Mouse (Mus musculus): Measurements from ENCODE around the gene Calml4. TPM values are rescaled to one million over a fixed set of nuclear protein-coding genes. Genes with fewer than 3 reads are reported as not detected.
"Not testable (repeated sequence)": the region's sequence is repeated elsewhere in the genome, so short reads cannot be mapped to it uniquely, and the experiment has no call there.

The Calml4 gene
- polyA plus RNA-seq, 1 experiment from 2014 or later, result 0.67 TPM

DNA sequence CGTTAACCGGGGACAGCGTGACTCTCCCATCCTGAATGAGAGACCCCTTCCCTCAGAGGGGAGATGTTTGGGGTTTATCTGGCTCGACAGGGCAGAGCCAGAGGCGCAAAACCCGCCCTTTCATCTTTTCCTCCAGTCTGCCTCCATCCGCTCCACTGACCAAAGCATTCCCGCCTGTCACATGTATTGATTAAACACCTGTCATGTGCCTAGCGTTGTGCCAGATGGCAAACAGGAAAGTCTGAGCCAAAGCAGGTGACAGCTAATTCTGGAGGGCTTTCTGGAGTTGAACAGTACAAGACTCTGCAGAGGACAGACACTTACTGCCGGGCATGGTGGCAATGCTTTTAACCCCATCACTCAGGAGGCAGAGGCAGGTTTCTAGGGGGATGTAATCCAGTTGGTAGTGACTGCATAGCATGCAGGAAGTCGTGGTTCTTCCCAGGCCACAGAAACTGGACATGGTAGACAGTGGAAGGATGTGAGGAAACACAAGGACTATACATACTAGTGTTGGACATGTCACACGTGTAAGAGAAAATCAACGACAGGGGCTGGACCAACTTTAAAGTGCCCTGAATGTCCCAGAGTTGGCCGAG is 18.6 kb upstream of the Calml4 start:
- WGBS, result 19% methylated on average over 14 of the region's 14 CpGs

GRCm38 (mm10) chr9:62843356-62844024 is 14.4 kb upstream of the Calml4 start:
- Histone ChIP-seq H3K4me3 (no peak overlapping the region), H3K9me3 (no peaks in the 10 kb centered on the region), H3K27me3 (replicated peaks; ENCODE audit: low read depth, poor library complexity, severe bottlenecking) (no peaks in the 10 kb centered on the region), H3K4me1 (peaks cover 36% of the 10 kb centered on the region), H3K36me3 (replicated peaks) (peaks cover 16% of the 10 kb centered on the region; the same call in 1 of the 2 replicates), H3K27ac (replicated peaks) (no peak overlapping the region)
- WGBS, result 80% methylated on average over 10 of the region's 10 CpGs
- no peak for DNase-seq (ENCODE audit: low spot score)

More for the DNA sequence above, 18.6 kb upstream of the Calml4 start:
- Histone ChIP-seq H3K4me3 (peak overlapping the region; percentile 68), H3K9me3 (no peaks in the 10 kb centered on the region), H3K36me3 (replicated peaks) (peaks cover 8% of the 10 kb centered on the region; the same call in 1 of the 2 replicates), H3K27ac (replicated peaks) (peak overlapping the region; percentile 91), H3K27me3 (replicated peaks; ENCODE audit: low read depth, poor library complexity, severe bottlenecking) (no peaks in the 10 kb centered on the region), H3K4me1 (peaks cover 46% of the 10 kb centered on the region)
- DNase-seq (ENCODE audit: low spot score), result no peak

- no peak for DNase-seq (ENCODE audit: low spot score)
- Histone ChIP-seq H3K9me3 (no peaks in the 10 kb centered on the region), H3K4me3 (no peak overlapping the region), H3K27me3 (replicated peaks; ENCODE audit: low read depth, poor library complexity, severe bottlenecking) (no peaks in the 10 kb centered on the region), H3K4me1 (peaks cover 29% of the 10 kb centered on the region), H3K27ac (replicated peaks) (no peak overlapping the region), H3K36me3 (replicated peaks) (peaks cover 16% of the 10 kb centered on the region; the same call in 1 of the 2 replicates)
- WGBS, result 94% methylated on average over 5 of the region's 5 CpGs
Observed at GRCm38 (mm10) chr9:62844461-62844860, 13.4 kb upstream of the Calml4 start.

GRCm38 (mm10) chr9:62847694-62848093 is 10.2 kb upstream of the Calml4 start:
- Histone ChIP-seq H3K27ac (replicated peaks) (peak overlapping the region; percentile 19; the same call in 1 of the 2 replicates), H3K27me3 (replicated peaks; ENCODE audit: low read depth, poor library complexity, severe bottlenecking) (no peaks in the 10 kb centered on the region), H3K4me1 (peaks cover 24% of the 10 kb centered on the region), H3K9me3 (no peaks in the 10 kb centered on the region), H3K4me3 (no peak overlapping the region), H3K36me3 (replicated peaks) (peaks cover 15% of the 10 kb centered on the region; the same call in 1 of the 2 replicates)
- 8% methylated on average over 3 of the region's 3 CpGs for WGBS
- DNase-seq (ENCODE audit: low spot score), result peak; percentile 89

- no peaks in the 10 kb centered on the region for H3K27me3 ChIP-seq (replicated peaks; ENCODE audit: low read depth, poor library complexity, severe bottlenecking)
- 0 out of 2 replicates have a peak overlapping the region, but pooled peaks have one; percentile 32 for H3K27ac ChIP-seq (replicated peaks)
- H3K4me1 ChIP-seq, result peaks cover 24% of the 10 kb centered on the region
- H3K36me3 ChIP-seq (replicated peaks), result peaks cover 15% of the 10 kb centered on the region; the same call in 1 of the 2 replicates
- no peak for DNase-seq (ENCODE audit: low spot score)
- no peaks in the 10 kb centered on the region for H3K9me3 ChIP-seq
- no peak overlapping the region for H3K4me3 ChIP-seq
- WGBS, result 85% methylated on average over 3 of the region's 3 CpGs
Observed at GRCm38 (mm10) chr9:62848641-62849040, 9.2 kb upstream of the Calml4 start.

DNA sequence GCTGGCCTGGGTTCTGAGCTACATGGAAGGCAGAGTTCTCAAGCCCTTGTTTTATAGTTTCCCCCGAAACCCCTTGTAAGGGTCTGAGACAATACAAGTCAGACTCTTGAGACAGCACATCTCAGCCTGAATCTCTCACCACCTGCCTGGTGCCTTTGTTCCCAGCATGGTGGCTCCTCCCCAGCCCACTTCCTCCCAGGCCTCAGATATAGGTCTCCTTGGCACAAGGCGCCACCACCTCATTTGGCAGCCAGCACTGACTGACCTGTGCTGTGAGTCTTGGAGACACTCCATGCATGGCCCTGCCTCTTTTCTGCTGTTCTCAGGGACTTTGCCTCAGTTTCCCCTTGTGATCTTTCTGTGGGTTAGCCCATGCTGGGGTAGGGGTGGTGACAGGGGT is 6.3 kb upstream of the Calml4 start:
- H3K27ac ChIP-seq (replicated peaks), result no peak overlapping the region
- DNase-seq (ENCODE audit: low spot score), result no peak
- no peaks in the 10 kb centered on the region for H3K27me3 ChIP-seq (replicated peaks; ENCODE audit: low read depth, poor library complexity, severe bottlenecking)
- H3K36me3 ChIP-seq (replicated peaks), result peaks cover 12% of the 10 kb centered on the region; the same call in 1 of the 2 replicates
- H3K9me3 ChIP-seq, result no peaks in the 10 kb centered on the region
- 80% methylated on average over 2 of the region's 2 CpGs for WGBS
- no peak overlapping the region for H3K4me3 ChIP-seq
- H3K4me1 ChIP-seq, result peaks cover 24% of the 10 kb centered on the region

DNA sequence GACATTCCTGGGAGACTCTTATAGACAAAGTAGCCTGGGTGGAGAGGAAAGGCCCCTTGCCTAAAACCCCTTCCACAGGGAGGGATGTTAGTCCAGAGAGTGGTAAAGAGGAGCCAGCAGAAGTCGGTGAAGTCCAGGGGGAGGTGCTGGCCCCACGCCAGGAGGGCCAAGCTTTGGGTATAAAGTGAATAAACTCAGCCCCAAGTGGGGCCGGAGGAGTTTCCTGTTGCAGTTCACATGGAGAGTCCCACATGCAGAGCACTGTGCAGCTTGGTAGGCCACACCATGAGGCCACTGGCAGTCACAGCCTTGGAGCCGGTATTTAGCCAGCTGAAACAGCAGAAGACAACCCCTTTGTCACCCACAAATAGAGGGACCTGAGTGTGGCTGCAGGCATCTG is 3.4 kb upstream of the Calml4 start:
- no peak overlapping the region for H3K27ac ChIP-seq (replicated peaks)
- peaks cover 6% of the 10 kb centered on the region; the same call in 1 of the 2 replicates for H3K36me3 ChIP-seq (replicated peaks)
- no peaks in the 10 kb centered on the region for H3K9me3 ChIP-seq
- no peak overlapping the region for H3K4me3 ChIP-seq
- H3K4me1 ChIP-seq, result peaks cover 37% of the 10 kb centered on the region
- DNase-seq (ENCODE audit: low spot score), result no peak
- peaks cover 1% of the 10 kb centered on the region; the same call in 1 of the 2 replicates for H3K27me3 ChIP-seq (replicated peaks; ENCODE audit: low read depth, poor library complexity, severe bottlenecking)
- WGBS, result 74% methylated on average over 4 of the region's 4 CpGs

DNA sequence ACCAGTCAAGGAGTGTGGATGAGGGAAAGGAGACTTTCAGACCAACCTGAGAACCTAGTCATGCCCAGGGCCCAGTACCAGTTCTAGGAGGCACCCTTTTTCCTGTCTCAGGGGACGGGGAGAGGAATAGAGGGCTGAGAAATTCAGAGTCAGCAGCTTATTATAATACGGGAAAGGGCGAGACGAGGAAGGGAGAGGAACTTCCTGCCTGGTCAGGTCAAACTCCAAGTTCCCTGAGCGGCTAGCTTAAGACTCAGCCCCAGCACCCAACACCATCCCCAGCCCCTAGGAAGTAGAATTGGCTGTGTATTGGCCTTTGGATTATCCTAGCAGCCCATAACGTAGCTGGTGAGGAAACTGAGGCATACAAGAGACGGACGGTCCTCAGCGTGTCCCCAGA is 664 bp upstream of the Calml4 start:
- Histone ChIP-seq H3K4me3 (no peak overlapping the region), H3K9me3 (no peaks in the 10 kb centered on the region), H3K36me3 (replicated peaks) (no peaks in the 10 kb centered on the region), H3K4me1 (peaks cover 31% of the 10 kb centered on the region), H3K27ac (replicated peaks) (no peak overlapping the region), H3K27me3 (replicated peaks; ENCODE audit: low read depth, poor library complexity, severe bottlenecking) (peaks cover 5% of the 10 kb centered on the region; the same call in 1 of the 2 replicates)
- WGBS, result 78% methylated on average over 9 of the region's 9 CpGs
- DNase-seq (ENCODE audit: low spot score), result no peak

GRCm38 (mm10) chr9:62858266-62859019 is 563 bp downstream of the Calml4 start:
- Histone ChIP-seq H3K36me3 (replicated peaks) (no peaks in the 10 kb centered on the region), H3K4me1 (peaks cover 29% of the 10 kb centered on the region), H3K9me3 (no peaks in the 10 kb centered on the region), H3K27me3 (replicated peaks; ENCODE audit: low read depth, poor library complexity, severe bottlenecking) (peaks cover 5% of the 10 kb centered on the region; the same call in 1 of the 2 replicates), H3K4me3 (no peak overlapping the region), H3K27ac (replicated peaks) (peak overlapping the region; percentile 3; the same call in 1 of the 2 replicates)
- 43% methylated on average over 8 of the region's 8 CpGs for WGBS
- DNase-seq (ENCODE audit: low spot score), result peak; percentile 31

DNA sequence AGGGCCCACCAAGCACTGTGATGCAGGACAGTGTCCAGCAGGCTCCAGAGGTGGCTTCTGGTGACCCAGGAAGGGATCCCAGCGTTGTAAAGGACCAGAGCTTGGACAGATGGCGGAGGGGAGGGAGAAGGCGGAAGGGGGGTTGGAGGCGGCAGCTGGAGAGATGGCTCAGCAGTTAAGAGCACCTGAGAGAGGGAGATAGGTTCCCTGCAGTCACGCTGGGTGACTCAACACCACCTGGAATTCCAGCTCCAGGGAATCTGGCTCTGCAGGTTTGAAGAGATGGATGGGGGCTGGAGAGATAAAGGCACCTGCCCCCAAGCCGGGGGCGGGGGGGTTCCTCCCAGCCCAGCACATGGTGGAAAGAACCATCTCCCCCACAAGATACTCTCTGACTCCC is 2.2 kb downstream of the Calml4 start:
- not testable (repeated sequence) for H3K4me3 ChIP-seq; H3K27me3 ChIP-seq (replicated peaks; ENCODE audit: low read depth, poor library complexity, severe bottlenecking); H3K36me3 ChIP-seq (replicated peaks); H3K27ac ChIP-seq (replicated peaks); DNase-seq (ENCODE audit: low spot score); H3K9me3 ChIP-seq
- 57% methylated on average over 7 of the region's 7 CpGs for WGBS
- peaks cover 29% of the 10 kb centered on the region for H3K4me1 ChIP-seq

DNA sequence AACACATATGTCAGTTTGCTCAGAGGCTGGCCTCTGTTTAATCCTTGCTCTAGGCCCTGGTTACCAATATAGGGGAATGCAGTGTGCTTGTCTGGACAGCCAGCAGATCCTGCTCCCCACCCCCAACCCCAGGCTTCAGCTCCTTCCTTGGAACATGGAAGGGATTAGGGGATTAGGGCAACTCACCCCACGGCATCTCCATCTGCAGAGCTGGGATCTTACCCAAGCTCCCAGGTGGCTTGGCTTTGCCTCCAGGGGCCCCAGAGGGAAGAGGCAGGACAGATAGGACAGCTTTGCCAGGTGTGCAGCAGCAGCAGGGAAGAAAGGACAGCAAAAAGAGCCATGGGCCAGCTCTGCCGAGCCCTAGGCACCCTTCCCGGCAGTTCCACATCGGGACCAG is 3.0 kb downstream of the Calml4 start:
- peaks cover 29% of the 10 kb centered on the region for H3K4me1 ChIP-seq
- 60% methylated on average over 4 of the region's 4 CpGs for WGBS
- H3K9me3 ChIP-seq, result no peaks in the 10 kb centered on the region
- H3K36me3 ChIP-seq (replicated peaks), result no peaks in the 10 kb centered on the region
- H3K4me3 ChIP-seq, result no peak overlapping the region
- no peak overlapping the region for H3K27ac ChIP-seq (replicated peaks)
- DNase-seq (ENCODE audit: low spot score), result no peak
- peaks cover 5% of the 10 kb centered on the region; the same call in 1 of the 2 replicates for H3K27me3 ChIP-seq (replicated peaks; ENCODE audit: low read depth, poor library complexity, severe bottlenecking)

GRCm38 (mm10) chr9:62869236-62869635 is 11.4 kb downstream of the Calml4 start:
- not testable (repeated sequence) for H3K4me1 ChIP-seq; DNase-seq (ENCODE audit: low spot score); H3K36me3 ChIP-seq (replicated peaks); H3K9me3 ChIP-seq; H3K27ac ChIP-seq (replicated peaks); H3K4me3 ChIP-seq; H3K27me3 ChIP-seq (replicated peaks; ENCODE audit: low read depth, poor library complexity, severe bottlenecking)
- 92% methylated on average over 4 of the region's 4 CpGs for WGBS

Data from embryonic facial prominence, embryonic 10.5 days (tissue).